Mouse (Mus musculus): ENCODE data around the gene Pafah2. TPM values are rescaled to one million over a fixed set of nuclear protein-coding genes. Genes with fewer than 3 reads are reported as not detected.

Pafah2 gene
- polyA plus RNA-seq, 1 experiment, result 16.5 TPM

DNA sequence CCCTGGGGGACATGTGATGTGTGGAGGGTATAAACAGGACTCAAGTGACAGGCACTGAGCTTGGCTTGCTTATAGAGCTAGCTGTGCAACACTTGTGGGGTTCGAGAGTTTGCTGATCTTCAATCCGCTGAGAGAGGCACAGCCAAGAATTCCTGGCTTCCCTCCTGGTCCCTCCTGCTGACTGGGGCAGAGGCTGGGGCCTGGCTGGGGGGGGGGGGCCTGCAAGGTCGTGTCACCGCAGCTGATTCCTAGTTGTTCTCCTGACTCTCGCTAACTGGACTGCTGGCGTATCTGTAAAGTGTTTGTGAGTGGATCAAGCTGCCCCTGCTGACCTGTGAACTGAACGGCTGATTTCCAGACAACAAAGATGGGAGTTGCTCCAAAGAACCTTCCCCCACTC lies 47.5 kb downstream of the Pafah2 start:
- Histone ChIP-seq H3K4me3 (ENCODE audit: low read depth, low read length) (no peak overlapping the region), H3K27ac (ENCODE audit: insufficient read depth, low read length) (no peak overlapping the region), H3K4me1 (ENCODE audit: control insufficient read depth, insufficient read depth, low read length) (peaks cover 2% of the 10 kb centered on the region), H3K27me3 (ENCODE audit: control insufficient read depth, insufficient read depth, low read length, poor library complexity, severe bottlenecking) (no peaks in the 10 kb centered on the region), H3K9me3 (replicated peaks; ENCODE audit: control insufficient read depth, insufficient read depth, low read length, poor library complexity, severe bottlenecking) (no peaks in the 10 kb centered on the region; the same call in 1 of the 2 replicates), H3K9ac (ENCODE audit: low read depth, poor library complexity, severe bottlenecking) (no peak overlapping the region), H3K36me3 (ENCODE audit: control insufficient read depth, insufficient read depth, low read length, poor library complexity, severe bottlenecking) (no peaks in the 10 kb centered on the region)
- TF ChIP-seq CTCF (IDR thresholded peaks at IDR 0.05; ENCODE audit: low read depth, low read length) (no peak), EP300 (IDR thresholded peaks at IDR 0.05; ENCODE audit: insufficient read depth, low read depth, low read length) (no peak), POLR2A (IDR thresholded peaks at IDR 0.05; ENCODE audit: insufficient read depth, low read length) (no peak)

DNA sequence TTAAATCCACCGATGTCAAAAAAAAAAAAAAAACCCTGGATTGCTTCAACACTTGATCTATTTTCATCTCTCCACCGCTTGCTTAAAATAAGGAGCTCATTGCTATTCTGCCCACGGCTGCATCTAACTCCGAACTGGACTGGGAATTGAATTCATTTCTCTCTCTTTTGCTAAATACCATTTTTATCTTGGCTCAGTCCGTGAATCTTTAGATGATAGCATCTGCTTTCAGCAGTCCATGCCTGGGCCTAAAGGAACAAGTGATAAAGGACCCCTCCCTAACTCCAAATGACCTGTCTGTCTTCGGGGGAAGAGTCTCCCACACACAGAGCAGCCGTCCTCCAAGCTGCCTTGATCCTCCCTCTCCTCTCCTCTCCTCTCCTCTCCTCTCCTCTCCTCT lies 48.8 kb downstream of the Pafah2 start:
- no peaks in the 10 kb centered on the region; the same call in 1 of the 2 replicates for H3K9me3 ChIP-seq (replicated peaks; ENCODE audit: control insufficient read depth, insufficient read depth, low read length, poor library complexity, severe bottlenecking)
- no peaks in the 10 kb centered on the region for H3K27me3 ChIP-seq (ENCODE audit: control insufficient read depth, insufficient read depth, low read length, poor library complexity, severe bottlenecking)
- no peaks in the 10 kb centered on the region for H3K36me3 ChIP-seq (ENCODE audit: control insufficient read depth, insufficient read depth, low read length, poor library complexity, severe bottlenecking)
- peaks cover 4% of the 10 kb centered on the region for H3K4me1 ChIP-seq (ENCODE audit: control insufficient read depth, insufficient read depth, low read length)
- TF ChIP-seq EP300 (IDR thresholded peaks at IDR 0.05; ENCODE audit: insufficient read depth, low read depth, low read length), result no peak
- no peak for TF ChIP-seq CTCF (IDR thresholded peaks at IDR 0.05; ENCODE audit: low read depth, low read length)
- TF ChIP-seq POLR2A (IDR thresholded peaks at IDR 0.05; ENCODE audit: insufficient read depth, low read length), result no peak
- no peak overlapping the region for H3K27ac ChIP-seq (ENCODE audit: insufficient read depth, low read length)
- no peak overlapping the region for H3K9ac ChIP-seq (ENCODE audit: low read depth, poor library complexity, severe bottlenecking)
- no peak overlapping the region for H3K4me3 ChIP-seq (ENCODE audit: low read depth, low read length)

DNA sequence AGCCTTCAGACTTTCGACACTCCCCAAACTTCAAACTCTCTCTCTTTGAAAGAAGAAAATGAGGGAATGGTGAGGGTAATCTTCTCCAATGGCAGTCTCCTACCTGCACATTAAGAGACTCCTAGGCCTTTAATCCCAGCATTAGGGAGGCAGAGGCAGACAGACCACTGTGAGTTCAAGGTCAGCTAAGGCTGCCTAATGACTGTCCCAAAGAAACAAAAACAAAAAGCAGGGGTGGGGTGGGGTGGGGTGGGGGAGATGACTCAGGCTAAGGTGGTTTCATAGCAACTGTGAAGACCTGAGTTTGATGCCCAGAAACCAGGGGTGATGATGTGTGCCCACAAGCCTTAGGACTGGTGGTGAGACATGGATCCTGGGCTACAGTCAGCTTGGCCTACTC lies 49.4 kb downstream of the Pafah2 start:
- Histone ChIP-seq H3K4me1 (ENCODE audit: control insufficient read depth, insufficient read depth, low read length) (peaks cover 4% of the 10 kb centered on the region), H3K36me3 (ENCODE audit: control insufficient read depth, insufficient read depth, low read length, poor library complexity, severe bottlenecking) (no peaks in the 10 kb centered on the region), H3K27ac (ENCODE audit: insufficient read depth, low read length) (0 out of 2 replicates have a peak overlapping the region, but pooled peaks have one; percentile 21), H3K9me3 (replicated peaks; ENCODE audit: control insufficient read depth, insufficient read depth, low read length, poor library complexity, severe bottlenecking) (no peaks in the 10 kb centered on the region; the same call in 1 of the 2 replicates), H3K4me3 (ENCODE audit: low read depth, low read length) (no peak overlapping the region), H3K9ac (ENCODE audit: low read depth, poor library complexity, severe bottlenecking) (no peak overlapping the region), H3K27me3 (ENCODE audit: control insufficient read depth, insufficient read depth, low read length, poor library complexity, severe bottlenecking) (no peaks in the 10 kb centered on the region)
- TF ChIP-seq POLR2A (IDR thresholded peaks at IDR 0.05; ENCODE audit: insufficient read depth, low read length) (no peak), EP300 (IDR thresholded peaks at IDR 0.05; ENCODE audit: insufficient read depth, low read depth, low read length) (no peak)

DNA sequence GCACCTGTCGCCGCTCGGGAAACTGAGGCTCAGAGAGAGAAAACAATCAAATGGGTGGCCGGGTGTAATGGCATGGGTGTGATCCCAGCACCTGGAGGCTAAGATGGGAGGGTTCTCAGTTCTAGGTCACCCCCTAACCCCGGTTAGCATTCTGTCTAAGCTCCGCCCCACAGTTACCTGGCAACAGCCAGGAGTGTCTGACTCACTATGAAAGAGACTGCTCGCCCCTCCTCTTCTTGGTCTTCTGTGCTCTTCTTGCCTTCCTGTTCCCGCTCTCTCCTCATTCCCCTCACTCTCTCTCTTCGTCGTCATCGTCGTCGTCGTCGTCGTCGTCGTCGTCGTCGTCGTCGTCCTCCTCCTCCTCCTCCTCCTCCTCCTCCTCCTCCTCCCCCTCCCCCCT lies 51.8 kb downstream of the Pafah2 start:
- H3K9me3 ChIP-seq (replicated peaks; ENCODE audit: control insufficient read depth, insufficient read depth, low read length, poor library complexity, severe bottlenecking), result no peaks in the 10 kb centered on the region
- no peaks in the 10 kb centered on the region for H3K36me3 ChIP-seq (ENCODE audit: control insufficient read depth, insufficient read depth, low read length, poor library complexity, severe bottlenecking)
- peaks cover 6% of the 10 kb centered on the region for H3K4me1 ChIP-seq (ENCODE audit: control insufficient read depth, insufficient read depth, low read length)
- no peaks in the 10 kb centered on the region for H3K27me3 ChIP-seq (ENCODE audit: control insufficient read depth, insufficient read depth, low read length, poor library complexity, severe bottlenecking)
- no peak overlapping the region for H3K4me3 ChIP-seq (ENCODE audit: low read depth, low read length)
- H3K9ac ChIP-seq (ENCODE audit: low read depth, poor library complexity, severe bottlenecking), result no peak overlapping the region
- no peak overlapping the region for H3K27ac ChIP-seq (ENCODE audit: insufficient read depth, low read length)
- TF ChIP-seq POLR2A (IDR thresholded peaks at IDR 0.05; ENCODE audit: insufficient read depth, low read length), result no peak
- no peak for TF ChIP-seq CTCF (IDR thresholded peaks at IDR 0.05; ENCODE audit: low read depth, low read length)
- no peak for TF ChIP-seq EP300 (IDR thresholded peaks at IDR 0.05; ENCODE audit: insufficient read depth, low read depth, low read length)

DNA sequence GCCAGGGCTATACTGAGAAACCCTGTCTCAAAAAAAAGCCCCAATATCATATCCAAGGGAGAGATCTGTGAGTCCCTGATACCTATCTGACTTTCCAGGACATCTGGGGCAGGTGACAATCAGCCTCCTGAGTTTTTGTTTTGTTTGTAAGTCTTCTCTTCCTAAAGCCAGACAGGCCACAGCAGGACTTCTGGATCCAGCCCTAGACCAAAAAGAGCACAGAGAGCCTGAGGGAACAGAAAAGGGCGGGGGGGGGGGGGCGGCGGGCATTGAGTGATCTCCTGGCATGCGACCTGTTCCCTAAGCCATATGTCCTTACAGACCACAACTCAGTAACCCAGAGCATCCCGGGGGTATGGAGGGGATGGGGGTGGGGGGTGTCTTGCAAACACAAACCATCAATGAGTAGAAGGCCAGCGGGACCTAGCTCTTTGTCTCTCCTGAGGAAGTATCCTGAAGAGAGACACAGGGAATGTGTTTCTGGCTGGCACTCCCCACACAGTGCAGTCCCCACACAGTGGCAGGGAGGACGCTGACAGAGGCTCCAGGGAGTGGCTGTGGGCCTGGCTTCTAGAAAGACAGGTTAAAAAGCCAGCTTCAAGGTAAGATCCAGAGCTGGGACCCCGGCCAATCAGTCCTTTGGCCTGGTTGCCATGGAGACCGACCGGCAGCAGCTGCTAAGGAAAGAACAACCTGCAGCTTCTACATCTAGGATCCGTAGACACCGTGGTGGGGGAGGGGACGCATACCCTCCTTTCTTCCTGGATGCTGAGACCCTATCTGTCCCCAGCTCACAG lies 53.7 kb downstream of the Pafah2 start:
- Histone ChIP-seq H3K36me3 (ENCODE audit: control insufficient read depth, insufficient read depth, low read length, poor library complexity, severe bottlenecking) (no peaks in the 10 kb centered on the region), H3K4me1 (ENCODE audit: control insufficient read depth, insufficient read depth, low read length) (peaks cover 6% of the 10 kb centered on the region), H3K4me3 (ENCODE audit: low read depth, low read length) (no peak overlapping the region), H3K9ac (ENCODE audit: low read depth, poor library complexity, severe bottlenecking) (no peak overlapping the region), H3K9me3 (replicated peaks; ENCODE audit: control insufficient read depth, insufficient read depth, low read length, poor library complexity, severe bottlenecking) (no peaks in the 10 kb centered on the region), H3K27me3 (ENCODE audit: control insufficient read depth, insufficient read depth, low read length, poor library complexity, severe bottlenecking) (no peaks in the 10 kb centered on the region), H3K27ac (ENCODE audit: insufficient read depth, low read length) (no peak overlapping the region)
- TF ChIP-seq CTCF (IDR thresholded peaks at IDR 0.05; ENCODE audit: low read depth, low read length), result no peak
- no peak for TF ChIP-seq POLR2A (IDR thresholded peaks at IDR 0.05; ENCODE audit: insufficient read depth, low read length)
- no peak for TF ChIP-seq EP300 (IDR thresholded peaks at IDR 0.05; ENCODE audit: insufficient read depth, low read depth, low read length)
